Mouse (Mus musculus) adrenal gland, adult 2 months (tissue): ENCODE measurements around the gene Oprl1. TPM values are rescaled to one million over a fixed set of nuclear protein-coding genes. Genes with fewer than 3 reads are reported as not detected.

Experiments
- DNase-seq: peaks from one replicate; pipeline ENCODE4 v3.0.0; 2021
- long read RNA-seq: library from polyadenylated mRNA; stranded (forward); transcript quantifications from one replicate; pipeline ENCODE4 v2.0.0, GENCODE M21; 2021
- polyA plus RNA-seq: library from polyadenylated mRNA; depleted of rRNA; stranded (reverse); fragments of >200 nt; gene quantifications from 2 replicates; pipeline ENCODE4 v1.2.3, GENCODE M21; 2012; rRNA removed
- total RNA-seq, 2 experiments: library from RNA; stranded (reverse); gene quantifications; 2 replicates each; pipeline ENCODE4 v1.2.3; 2021

The Oprl1 gene
- total RNA-seq: 1 to 10 TPM; 1.0 to 3.7 TPM
- 1.3 and 1.6 TPM in 2 replicates for polyA plus RNA-seq
- long read RNA-seq, partial matches to known transcripts: 0 of 4 reads
- long read RNA-seq, other reads (novel, unspliced or antisense): 1 of 4 reads

DNA sequence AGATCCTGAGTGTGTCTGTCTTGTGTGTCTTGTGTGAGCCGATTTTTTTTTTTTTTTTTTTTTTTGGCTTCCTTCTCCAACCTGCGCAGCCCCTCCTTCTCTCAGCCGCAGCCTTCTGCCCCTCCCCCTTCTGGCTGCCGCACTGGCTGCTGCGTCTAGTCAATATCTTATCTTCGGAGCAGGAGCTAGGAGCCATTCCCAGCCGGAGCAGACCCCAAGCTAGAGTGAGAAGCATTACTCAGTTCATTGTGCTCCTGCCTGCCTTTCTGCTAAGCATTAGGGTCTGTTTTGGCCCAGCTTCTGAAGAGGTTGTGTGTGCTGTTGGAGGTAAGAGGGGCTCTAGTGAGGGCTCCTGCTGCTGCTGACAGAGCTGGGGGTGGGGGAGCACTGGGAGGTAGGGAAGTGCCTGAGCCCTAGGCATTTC is at the start of gene Oprl1:
Gene Oprl1, plus strand, starts transcription at position 114 of the 424 bp plus-strand sequence.
- DNase-seq: no peak

DNA sequence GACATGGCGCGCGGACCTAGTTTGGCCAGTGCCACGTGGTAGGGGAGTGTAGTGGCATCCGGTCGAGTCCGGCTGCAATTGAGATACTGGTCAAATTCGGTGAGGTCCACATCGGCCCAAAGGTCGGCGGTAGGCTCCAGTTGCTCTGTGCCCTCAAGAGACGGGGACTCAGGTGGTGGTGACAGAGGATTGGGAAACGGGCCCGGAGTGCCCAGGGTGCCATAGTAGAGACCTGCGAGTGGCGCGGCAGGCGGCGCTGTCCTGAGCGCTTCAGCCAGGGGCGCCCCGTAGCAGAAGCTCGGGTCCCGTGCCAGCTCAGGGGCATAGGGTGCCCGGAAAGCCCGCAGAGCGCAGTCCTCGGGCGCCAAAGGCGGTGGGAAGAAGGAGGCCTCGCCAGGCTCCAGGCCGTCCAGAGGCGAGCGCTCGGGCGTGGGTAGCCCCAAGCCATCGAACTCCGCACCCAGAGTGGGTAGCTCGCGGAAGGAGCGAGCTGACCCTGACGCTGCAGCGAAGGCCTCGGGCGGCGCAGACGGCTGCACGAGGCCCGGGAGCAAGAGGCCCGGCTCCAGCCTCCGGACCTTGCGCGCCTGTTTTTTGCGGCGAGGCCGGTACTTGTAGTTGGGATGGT is 44.4 kb upstream of the Oprl1 start:
- peak; percentile 38 for DNase-seq

DNA sequence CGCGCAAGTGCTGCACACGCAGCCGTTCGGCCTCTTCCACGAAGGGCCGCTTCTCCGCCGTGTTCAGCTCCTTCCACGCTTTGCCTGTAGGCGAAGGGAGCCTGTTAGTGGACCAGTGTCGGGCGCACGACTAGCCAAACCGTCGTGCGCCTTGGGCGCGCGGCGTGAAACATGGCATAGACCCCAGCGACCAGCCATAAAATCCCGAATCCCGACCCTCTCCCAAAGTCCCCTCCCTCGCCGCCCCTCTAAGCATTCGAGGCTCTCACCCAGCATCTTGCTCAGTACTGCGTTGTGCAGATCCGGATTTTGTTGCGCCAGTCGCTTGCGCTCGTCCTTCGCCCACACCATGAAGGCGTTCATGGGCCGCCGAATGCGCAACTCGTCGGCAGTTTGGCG is 43.9 kb upstream of the Oprl1 start:
- no peak for DNase-seq

DNA sequence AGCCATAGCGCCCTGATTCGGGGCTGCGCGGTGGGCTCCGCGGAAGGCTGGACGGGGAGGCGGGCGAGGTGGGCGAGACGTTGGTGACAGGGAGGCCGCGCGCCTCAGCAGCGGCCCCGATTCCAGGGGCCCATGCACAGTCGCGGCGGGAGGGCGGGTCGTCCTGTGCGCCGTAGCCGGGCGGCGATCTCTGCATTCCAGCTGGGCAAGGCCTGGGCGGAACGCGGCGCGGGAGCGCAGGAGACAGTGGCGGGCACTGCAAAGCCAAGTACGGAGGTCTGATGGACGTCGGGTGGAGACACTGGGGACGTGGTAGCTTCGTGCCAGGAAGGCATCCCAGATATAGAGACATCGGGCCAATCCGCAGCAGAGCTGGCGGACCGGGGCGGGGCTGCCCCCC is 43.5 kb upstream of the Oprl1 start, which contains the start of gene Sox18:
Gene Sox18, minus strand, starts transcription at position 315 of the 400 bp plus-strand sequence.
- peak; percentile 80 for DNase-seq

DNA sequence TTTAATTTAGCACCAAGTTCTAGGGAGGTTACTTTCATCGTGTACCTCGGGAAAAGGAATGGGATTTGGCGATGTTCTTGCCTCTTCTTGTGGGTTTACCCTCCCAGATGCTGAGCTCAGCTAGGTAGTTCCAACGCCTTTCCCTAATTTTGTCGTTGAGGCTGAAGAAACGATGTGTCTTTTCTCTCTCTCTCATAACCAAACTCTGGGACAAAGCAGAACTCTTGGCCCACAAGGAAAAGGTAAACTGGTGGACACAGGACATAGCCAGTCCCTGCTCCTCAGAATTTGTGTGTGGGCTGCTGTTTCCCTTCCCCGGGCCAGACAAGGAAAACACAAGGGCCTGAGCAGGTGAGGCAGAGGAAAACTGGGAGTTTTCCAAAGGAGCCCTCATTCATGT is 42.8 kb upstream of the Oprl1 start:
- DNase-seq: no peak

DNA sequence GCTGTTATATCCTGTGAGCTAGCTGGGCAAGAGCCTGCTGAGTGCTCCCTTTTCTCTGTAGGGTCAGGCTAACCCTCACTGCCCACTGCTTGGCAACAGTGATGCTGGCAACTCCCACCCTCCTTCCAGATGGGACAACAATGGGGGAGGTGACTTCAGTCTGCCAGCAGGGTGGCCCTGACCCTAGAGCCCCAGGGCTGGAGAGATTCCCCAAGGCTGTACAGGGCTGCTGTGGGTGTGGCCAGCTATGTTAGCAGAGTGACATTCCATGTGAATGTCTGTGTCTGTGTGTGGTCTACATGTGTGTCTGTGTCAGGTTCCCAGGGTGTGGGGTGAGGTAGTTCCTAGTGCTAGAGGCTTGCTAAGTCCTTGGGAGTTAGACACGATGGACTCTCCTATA is 41.3 kb upstream of the Oprl1 start:
- DNase-seq: peak; percentile 64

DNA sequence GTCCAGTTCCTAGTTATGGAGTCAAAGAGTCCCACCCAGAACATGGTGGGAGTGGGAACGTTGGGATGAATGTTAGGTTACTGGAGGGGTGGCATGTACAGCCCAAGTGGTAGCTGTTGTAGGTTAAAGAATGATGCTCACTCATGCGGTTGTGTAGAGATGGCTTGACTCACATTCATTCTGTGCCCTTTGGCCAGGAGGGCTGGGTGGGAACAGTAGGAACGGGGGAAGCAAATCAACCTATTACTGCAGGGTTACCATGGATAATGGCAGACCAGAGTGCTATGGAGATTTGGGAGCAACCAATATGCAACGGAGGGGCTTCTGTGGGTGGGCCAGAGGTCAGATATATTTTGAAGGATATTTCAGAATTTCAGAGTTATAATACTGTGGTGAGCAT is 39.9 kb upstream of the Oprl1 start:
- DNase-seq: no peak

DNA sequence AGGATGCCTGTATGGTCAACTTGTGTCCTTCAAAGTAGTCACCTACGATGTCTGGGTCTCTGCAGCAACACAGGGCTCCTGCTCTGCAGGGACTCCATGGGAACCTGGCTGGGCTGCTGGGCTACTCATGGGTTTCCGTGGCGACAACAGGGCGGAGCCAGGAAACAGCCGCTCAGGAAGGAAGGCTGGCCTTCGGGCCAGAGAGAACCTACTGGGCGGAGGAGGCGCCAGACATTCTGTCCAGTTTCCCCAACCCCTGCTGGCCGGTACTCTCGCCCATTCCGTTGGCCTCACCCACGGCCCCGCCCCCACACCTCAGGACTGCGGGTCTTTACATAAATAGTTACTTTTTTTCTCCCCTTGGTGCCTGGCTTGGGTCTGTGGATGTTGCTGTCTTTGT is 39.4 kb upstream of the Oprl1 start:
- DNase-seq: peak; percentile 89

DNA sequence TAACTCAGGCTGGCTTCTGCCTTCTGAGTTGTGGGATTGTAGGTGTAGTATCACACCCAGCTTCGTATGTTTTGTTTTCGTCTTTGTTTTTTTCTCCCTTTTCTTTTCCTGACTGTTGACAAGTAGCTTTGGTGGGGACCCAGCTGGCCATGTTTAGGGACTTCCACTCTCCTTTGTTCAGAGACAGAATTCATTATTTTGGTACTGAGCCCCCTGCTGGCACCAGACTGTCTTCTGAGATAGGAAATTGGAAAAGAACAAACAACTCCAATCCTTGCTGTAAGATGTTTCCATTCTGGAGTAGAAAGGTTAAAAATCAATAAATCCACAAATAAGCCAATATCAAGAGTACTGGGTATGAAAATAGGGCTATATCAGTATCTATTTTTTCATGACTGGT is 38.4 kb upstream of the Oprl1 start:
- DNase-seq: no peak

DNA sequence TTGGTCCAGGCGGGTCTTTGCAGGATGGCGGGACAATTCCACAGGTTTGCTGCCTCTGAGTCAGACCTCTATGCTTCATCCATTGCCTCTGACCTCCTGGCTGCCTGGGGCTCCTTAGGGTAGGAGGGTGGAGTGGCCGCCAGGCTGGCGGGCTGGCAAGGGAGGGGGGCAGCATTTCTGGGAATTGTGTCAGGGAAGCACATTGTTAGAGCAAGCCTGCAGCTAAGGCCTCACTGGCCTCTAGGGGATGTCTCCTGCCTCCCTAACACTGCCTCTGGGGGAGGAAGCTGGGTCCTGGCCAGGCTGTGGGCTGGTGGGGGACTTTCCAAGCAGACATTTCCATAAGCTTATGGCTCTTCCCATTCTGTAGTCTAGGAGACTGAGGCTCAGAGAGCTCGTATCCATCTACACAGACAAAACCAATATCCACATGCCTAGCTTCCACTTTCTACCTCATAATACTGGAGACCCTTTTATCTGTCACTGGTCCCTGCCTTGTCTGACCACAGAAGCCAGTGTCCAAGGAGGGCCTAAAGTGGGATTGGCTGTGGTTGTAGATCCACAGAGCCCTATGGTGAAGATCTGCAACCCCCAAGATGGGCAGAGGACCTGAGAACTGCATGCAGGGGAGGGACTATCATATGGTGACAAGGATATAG is 37.6 kb upstream of the Oprl1 start:
- DNase-seq: peak; percentile 73

DNA sequence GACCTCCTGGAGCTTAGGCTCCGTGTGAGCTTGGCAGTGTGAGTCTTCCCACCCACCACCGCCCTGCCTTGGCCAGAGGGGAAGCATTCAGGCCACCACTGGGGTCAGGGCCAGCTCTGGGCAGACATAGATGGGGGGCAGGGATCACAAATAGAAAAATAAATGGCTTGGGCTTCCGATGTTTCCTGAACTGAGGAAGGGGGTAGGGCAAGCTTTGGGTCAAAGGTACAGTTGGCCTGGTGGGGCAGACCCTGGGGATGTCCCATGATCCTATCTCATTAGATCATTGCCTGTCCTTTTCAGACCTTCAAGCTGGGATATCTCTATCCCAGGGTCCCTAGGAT is 37.1 kb upstream of the Oprl1 start:
- DNase-seq: peak; percentile 66

DNA sequence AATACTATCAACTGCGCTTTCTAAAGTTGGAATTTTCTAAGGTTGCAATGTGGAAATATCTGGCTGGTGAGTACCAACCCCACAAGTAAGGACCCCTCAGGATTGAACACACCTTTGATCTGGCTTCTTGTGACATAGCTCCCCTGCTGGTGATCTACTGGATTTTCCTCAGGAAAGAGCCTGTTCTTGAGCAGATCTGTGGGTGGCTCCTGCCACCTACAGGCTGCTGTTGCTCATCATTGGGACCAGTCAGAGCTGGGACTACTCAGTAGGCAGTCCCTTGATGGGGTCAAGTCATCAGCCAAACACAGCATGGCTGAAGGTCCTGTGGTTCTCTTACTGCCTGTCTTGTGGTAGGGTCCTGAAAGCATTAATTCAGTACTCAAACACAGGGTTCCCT is 36.0 kb upstream of the Oprl1 start:
- peak; percentile 86 for DNase-seq

DNA sequence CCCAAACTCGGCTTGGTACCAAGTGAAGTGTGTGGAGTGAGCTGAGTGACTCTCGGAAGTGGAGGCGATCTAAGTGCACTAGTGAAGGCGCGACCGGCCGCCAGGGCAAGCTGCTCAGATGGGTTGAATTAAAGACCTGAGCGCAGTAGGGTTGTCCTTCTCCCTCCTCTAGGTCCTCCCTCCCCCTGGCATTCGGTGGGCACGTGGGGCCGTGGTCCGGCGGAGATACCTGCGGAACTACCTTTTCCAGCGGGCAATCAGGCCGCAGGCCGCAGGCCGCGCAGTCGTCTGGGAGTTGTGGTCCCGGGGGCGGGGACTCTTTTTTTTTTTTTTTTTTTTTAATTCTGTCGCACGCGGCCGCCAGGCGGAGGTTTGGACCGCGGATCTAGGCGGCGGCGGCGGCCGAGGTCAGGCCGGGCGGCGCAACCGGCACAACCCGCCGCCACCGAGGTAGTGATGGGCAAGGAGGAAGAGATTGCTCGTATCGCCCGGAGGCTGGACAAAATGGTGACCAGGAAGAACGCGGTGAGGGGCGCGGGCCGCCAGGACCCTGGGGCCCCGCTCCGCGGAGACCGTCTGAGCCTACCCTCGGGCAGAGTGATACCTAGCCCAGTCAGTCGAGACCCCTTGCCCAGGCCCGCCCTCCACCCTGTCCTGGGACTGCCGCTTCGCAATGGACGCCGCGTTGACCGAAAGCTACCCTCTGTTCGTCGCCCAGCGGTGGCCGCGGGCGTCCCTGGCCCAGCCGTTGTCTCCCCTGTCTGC is 34.7 kb upstream of the Oprl1 start, which contains the start of gene Tcea2:
Gene Tcea2, plus strand, starts transcription at position 360 of the 765 bp plus-strand sequence.
- DNase-seq: peak; percentile 85

DNA sequence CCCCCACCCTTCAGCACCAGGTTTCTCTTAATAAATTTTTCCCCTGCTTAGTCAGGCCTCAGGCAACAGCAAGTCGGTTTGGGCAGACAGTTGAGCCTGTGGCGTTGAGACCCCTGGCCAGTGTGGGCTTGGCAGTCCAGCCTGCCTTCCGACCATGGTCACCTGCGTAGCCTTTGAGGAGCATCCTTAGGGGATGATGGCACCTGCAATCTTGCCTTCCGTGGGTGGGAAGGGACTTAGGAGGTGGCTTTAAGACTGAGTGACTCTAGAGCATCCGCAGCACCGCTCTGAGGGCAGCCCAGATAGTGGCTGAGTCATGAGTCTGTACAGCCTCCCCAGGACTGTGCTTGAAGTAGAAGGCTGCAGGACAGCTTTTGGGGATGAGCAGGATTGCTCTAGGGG is 34.1 kb upstream of the Oprl1 start:
- peak; percentile 43 for DNase-seq

DNA sequence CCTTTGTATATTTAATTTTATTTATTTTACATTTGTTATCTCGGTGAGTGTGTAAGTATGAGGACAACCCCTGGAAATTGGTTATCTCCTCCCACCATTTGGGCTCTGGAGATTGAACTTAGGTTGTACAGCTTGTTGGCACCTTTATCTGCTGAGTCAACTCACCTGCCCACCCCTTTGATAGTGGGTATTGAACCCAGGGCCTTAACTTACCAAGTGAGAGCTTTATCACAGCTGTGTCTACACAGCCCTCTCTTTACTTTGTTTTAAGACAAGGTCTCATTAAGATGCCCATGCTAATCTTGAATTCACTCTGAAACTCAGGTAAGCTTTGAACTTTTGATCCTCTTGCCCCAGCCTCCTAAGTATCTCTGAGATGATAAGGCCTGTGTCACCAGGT is 32.8 kb upstream of the Oprl1 start:
- DNase-seq: no peak

DNA sequence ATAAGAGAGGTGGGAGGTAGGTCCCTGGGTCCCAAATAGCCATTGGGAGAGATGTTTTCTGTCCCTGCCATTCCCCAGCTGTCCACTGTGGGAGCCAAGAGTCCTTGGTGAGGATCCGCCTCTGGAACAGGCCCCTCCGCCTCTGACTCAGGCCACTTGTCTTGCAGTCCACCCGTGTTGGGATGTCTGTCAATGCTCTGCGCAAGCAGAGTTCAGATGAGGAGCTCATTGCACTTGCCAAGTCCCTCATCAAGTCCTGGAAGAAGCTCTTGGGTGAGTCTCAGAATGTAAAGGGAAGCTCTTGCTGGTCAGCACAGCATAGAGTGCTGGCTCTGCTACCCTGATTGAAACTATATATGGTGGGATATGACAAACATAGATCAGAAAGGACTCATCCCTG is 31.4 kb upstream of the Oprl1 start:
- DNase-seq: no peak

DNA sequence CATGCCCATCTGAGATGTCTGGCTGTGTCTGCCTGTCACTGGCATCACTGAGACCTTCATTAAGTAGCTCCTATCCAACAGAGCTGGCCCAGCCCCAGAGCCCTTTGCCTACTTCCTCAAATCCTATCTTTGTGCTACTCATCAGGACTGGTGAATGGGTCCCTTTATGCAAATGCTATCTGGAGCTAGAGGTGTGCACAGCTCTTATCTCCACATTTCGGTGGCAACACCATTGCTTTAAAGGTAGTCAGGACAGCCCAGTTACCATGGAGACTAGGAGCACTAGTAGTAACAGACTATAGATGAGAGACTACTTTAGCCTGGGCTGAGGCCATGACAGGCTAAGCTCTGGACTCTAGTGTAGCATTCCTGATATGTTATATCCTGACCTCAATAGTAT is 30.1 kb upstream of the Oprl1 start:
- no peak for DNase-seq

DNA sequence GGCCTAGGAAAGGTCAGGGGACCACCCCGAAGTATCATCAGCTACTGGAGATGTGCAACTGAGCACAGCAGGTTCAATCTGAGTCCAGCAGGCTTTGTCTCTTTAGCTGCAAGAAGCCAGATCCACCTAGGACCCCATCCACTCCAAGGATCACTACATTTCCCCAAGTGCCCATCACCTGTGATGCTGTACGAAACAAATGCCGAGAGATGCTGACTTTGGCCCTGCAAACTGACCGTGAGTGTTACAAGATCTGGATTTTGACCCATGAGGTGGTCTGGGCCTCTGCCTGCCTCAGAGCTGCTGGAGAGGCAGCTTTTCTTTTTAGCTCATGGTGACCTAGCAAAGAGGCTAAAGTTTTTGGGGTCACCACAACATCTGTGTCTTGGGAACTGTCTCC is 29.1 kb upstream of the Oprl1 start:
- DNase-seq: no peak

DNA sequence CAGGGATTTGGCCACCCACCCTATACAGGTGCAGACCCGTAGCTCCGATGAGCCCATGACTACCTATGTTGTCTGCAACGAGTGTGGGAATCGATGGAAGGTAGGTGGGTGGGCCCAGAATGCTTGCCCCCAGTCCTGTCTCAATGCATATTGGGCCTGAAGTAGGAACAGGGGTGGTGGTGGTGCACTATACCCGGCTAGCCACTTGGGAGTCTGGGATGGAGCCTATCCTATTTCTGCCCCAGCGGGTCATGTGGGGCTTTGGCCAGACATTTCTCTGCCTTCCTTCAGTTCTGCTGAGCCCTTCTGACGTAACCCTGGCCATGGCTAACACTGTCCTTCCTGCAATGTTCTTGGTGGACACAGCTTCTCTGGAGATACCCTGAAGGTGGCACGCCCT is 27.2 kb upstream of the Oprl1 start:
- DNase-seq: no peak

DNA sequence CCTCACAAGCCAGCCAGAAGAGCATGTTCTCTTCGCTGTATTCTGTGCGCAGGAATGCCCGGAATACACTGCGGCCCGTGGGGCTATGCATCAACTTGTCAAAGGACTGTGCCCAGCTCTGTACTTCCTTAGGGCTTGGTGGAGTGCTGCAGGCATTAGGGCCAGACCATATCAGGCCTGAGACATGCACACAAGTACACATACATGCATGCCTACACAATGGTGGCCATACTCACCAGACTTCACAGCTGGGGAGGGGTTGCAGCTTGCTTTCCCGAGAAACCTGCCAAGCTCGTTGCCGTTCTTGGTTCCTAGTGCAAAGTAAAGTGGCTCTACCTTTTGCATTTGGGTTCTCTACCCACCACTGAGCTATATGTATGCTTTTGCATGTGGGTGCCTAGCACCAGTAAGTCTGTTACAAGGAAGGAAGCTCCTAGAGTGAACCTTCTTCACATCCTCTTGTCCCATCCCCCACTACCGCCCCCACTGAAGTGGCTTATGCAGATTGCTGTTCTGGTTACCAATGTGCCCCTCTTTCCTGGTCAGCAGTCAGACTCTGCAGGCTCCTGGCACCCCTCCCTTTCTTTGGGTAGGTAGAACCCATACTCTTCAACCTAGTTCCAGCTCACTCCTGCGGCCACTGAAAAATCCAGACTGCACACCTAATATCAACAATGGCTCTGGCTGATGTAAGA is 25.2 kb upstream of the Oprl1 start:
- no peak for DNase-seq

DNA sequence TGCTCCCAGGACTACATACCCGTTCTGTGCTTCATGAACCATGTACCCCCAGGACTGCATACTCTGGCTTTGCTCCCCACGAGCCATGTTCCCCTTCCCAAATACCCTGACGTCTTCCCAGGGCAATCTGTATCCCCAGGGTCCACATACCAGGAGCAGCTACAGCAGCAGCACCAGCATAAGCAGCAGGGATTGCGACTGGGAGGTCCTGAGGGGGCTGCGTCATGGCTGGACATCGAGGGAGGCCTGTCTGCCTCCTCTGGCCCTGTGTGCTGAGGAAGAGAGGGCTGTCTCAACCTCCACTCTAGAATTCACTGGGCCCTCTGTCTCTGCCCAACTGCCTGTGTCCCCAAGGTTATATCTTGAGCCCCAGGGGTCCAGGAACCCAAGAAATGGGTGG is 23.7 kb upstream of the Oprl1 start:
- no peak for DNase-seq

DNA sequence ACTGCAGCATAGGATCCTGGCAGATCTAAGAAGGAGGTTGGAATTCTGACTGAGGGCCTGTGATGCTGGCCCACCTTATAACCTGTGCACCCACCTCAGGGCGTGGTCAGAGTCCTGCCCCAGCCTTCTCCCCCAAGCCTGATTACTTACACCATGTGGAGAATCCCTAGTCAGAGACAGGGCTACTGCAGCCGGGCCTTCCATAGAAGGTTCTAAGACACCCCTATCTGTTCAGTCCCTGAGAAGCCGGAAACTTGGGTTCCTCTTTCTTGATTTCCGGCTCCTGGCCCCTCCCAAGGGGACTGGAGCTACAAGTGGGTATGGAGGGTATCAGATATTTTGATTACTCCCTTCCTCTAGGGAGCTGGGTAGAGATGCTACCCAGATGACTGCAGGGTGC is 23.2 kb upstream of the Oprl1 start:
- DNase-seq: no peak

DNA sequence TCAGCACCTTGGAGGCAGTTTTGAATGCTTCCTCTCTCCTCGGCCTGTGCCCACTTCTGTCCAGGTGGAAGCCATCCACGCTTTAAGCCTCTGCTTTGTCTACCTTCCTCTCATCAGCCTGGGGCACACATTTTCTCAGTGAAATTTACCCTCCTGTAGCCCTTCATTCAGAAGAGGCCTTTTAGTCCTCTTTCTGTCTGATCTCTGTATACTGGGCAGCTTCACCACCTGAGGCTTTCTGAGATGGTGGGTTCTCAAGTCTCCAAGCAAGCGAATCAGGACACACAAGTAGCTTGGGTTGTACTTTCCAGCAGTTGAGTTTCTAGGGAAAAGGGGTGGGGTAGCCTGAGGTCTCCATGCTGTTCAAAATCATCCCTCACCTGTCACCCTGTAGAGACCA is 22.5 kb upstream of the Oprl1 start:
- no peak for DNase-seq
